Mouse (Mus musculus) thymus, postnatal 4 days (tissue): ENCODE measurements around the gene Ncan.

ENCODE experiments used
- DNase-seq: peaks from one replicate; pipeline ENCODE4 v3.0.0; 2021

Gene Ncan

GRCm38 (mm10) chr8:70120667-70121066, at the start of gene Ncan:
Ncan (minus strand) TSS chr8:70120873.
- peak; percentile 67 for DNase-seq

- no peak for DNase-seq
Observed at GRCm38 (mm10) chr8:70170116-70170515, 49.4 kb upstream of the Ncan start.

DNA sequence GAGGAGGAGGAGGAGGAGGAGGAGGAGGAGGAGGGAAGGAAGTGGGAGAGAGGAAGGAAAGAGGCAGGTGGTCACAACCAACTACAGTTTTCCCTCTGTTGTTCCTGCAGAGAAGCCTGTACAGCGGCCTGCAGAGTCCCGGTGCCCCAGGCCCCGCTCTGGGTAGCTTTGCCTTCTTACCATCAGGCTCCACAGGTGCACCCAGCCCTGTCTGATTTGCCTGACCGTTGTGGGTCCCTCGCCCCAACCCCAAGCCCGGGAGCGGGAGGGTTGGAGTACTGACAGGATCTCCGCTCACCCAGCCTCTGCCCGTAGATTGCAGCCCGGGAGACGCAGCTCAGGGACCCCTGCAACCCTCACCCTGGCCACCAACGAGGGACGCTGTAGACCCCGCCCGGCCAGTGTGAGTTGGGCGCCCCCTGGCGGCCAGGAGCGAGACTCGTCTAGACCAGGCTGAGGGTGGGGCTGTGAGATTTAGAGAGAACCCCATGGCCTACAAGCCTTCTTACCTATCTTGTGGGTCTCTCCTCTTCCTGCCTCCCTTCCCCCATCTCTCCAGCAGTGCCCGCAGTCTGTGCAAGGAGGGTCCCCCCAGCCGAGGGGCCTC, 45.9 kb upstream of the Ncan start:
- DNase-seq = peak; percentile 94

- no peak for DNase-seq
Observed at GRCm38 (mm10) chr8:70163316-70163715, 42.6 kb upstream of the Ncan start.

GRCm38 (mm10) chr8:70160015-70160414, 39.3 kb upstream of the Ncan start:
- DNase-seq = peak; percentile 63

DNA sequence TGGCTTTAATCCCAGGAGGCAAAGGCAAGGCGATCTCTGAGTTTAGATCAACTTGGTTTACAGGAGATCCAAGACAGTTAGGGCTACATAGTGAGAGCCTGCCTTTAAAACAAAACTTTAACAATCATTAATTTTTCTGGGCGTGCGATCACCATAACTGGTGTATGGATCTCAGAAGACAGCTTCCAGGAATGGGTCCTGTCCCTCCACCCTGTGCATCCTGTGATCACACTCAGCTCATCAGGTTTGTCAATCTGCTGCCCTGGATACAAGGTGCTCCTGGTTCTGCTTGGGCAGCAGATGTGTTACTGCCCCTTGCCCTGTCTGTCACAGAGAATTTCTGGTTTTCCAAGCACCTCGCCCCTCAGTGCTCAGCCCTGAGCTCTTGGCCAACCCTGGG, 38.5 kb upstream of the Ncan start:
- no peak for DNase-seq

GRCm38 (mm10) chr8:70158069-70158853, 37.6 kb upstream of the Ncan start:
- peak; percentile 94 for DNase-seq

- no peak for DNase-seq
Observed at GRCm38 (mm10) chr8:70157240-70157800, 36.6 kb upstream of the Ncan start.

DNA sequence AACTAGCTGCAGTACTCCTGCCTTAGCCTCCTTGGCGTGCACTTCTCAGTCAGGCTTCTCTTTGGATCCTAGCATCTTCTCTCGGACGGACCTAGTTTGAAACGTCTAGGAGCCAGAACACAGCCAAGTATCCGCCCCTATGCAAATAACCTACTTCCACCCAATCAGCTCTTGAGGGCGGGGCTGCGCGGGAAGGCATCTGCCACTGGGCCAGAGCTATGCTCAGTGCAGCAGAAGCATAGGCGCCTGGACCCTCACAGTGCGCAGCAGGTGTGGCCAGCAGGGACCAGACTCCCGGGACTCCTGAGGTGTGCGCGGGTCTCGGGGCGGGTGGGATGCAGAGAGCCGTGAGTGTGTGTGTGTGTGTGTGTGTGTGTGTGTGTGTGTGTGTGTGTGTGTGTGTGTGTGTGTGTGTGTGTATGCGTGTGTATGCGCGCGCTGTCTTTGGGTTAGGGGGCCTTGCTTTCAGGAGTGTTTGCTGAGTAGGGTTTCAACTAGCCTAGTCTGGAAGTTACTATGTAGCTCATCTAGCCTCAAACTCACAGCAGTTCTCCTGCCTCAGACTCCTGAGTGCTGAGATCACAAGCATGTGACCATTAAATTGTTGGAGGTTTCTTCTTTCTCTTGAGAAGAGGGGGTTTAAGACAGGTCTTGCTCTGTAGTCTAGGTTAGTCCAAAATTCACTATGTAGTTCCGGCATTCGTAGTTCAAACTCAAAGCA, 32.0 kb upstream of the Ncan start:
- DNase-seq = peak; percentile 89

- DNase-seq = peak; percentile 50
Observed at GRCm38 (mm10) chr8:70150158-70150557, 29.5 kb upstream of the Ncan start.

GRCm38 (mm10) chr8:70147678-70148607, 27.3 kb upstream of the Ncan start:
- peak; percentile 70 for DNase-seq

DNA sequence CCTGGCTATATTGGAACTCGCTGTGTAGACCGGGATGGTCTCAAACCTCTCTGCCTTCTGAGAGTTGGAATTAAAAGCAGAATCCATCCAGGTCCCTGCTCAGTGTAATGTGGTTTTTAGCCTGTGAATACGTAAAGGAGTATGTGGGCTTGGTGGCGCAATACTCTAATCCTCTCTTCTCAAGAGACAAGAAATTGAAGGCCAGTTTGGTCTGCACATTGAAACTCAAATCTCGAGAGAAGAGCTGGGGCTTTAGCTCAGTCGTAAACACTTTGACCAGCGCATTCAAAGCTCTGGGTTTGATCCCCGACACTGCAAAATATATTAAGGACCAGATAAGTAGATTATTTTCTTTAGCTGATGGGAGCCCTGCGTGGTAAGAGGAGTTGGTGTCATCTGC, 19.3 kb upstream of the Ncan start:
- DNase-seq = no peak

DNA sequence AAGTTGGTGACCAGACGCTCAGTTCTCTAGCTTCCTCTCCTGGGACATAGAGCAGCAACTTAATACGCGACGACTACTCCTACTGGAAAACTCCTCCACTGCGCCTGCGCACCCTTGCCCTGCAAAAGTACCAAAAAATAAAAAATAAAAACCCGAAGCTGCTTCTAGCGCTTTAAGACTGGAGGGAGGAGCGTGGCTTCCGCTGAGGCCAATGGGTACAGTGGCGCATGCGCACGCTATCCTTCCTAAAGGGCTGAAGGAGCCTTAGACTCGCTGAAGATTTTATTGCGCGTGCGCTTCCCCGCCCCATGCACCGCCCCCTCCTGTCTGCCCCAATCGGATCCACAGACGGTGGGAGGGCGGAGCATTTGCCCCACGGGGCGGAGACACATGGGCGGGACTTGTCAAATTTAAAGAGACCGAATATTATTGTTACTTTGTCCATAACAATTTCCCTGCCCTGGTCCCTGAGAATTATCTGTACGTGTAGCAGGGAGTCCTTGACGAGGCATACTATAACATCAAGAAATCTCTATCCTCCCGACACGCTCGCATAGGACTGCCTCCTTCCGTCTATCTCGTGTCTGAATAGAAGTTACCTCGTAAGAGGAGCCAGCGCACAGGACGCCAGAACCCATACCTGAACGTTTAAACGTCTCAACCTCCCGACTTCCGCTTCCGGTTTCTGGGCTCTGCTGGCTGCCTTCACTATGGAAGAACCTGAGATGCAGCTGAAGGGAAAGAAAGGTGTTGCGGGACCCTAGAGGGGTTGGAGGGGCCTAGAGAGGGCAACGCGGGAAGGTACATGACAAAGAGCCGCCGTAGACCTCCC, 18.6 kb upstream of the Ncan start, which contains the start of the genes Rfxank, Borcs8 and Mef2b:
TSS of gene Rfxank (minus strand) at position 129 of the 832 bp plus-strand sequence.
TSS of gene Borcs8 (plus strand) at position 474 of the 832 bp plus-strand sequence.
TSS of gene Mef2b (plus strand) at position 686 of the 832 bp plus-strand sequence.
- DNase-seq = peak; percentile 99

GRCm38 (mm10) chr8:70137890-70138289, 17.2 kb upstream of the Ncan start:
- DNase-seq = no peak

DNA sequence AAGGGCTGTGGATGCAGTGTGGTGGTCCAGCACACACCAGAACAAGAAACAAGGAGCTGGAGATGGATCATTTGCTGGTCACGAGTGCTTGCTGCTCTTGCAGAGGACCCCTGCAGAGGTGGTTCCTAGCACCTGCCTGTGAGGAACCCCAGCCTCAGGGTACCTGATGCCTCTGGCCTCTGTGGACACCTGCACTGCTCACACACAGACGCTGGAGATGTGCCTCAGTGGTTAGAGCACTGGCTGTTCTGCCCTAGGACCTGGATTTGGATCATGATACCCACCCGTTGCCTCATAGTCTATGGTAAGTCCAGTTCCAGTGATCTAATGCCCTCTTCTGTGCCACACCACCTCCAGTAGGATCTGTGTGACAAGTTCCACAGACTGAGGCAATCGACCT, 15.9 kb upstream of the Ncan start:
- DNase-seq = no peak

- no peak for DNase-seq
Observed at GRCm38 (mm10) chr8:70134931-70135330, 14.3 kb upstream of the Ncan start.

- no peak for DNase-seq
Observed at GRCm38 (mm10) chr8:70134086-70134485, 13.4 kb upstream of the Ncan start.

GRCm38 (mm10) chr8:70131166-70131883, 10.7 kb upstream of the Ncan start, which contains the start of gene Nr2c2ap:
Nr2c2ap (plus strand) TSS chr8:70131333.
- DNase-seq = peak; percentile 92

DNA sequence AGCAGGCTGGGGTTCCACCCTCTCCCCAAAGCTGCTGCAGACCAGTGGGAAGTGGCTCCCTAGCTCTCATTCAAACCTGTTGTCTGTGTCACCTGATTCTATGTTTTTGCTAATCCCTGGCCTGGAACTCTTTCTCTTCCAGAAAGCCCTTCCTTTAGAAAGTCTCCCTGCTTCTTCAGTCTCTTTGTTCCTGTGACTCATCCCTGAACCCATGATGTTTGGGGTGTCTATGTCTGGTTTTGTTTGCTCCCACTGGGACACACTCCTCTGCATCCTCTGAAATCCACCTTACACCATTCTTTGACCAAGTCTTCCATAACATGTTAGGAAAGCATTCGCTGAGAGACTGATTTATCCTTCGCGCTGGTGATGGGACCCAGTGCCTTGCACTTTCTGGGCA, 9.4 kb upstream of the Ncan start:
- no peak for DNase-seq

DNA sequence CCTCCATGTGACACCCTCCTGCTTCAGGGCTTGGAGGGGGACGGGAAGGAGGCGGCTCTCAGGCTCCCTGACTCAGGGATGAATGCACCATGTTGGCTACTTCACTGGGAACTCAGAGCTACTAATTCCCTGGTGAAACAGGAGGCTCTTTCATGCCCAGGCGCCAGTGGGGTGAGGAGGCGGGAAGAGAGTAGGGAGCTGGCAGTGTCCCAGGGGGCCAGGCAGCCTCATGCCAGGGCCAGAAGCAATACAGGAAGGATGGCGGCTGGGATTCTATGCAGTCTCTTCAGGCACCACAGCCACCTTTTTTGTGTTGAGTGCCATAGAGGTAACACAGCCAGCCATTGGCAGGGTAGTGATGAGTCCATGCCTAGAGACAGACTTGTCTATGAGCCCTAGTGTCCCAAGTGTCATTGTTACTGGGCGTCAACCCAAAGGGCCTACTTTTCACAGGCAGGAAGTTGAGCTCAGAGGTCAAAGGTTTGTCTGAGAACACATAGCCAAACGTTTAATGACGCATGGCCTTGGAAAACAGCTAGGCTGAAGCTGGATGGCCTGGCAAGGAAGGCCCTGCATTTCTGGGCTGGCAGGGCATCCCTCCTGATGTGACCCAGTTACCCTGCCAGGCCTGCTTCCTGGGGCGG, 8.8 kb upstream of the Ncan start:
- DNase-seq = no peak
